Comparison of ENCODE assay signal across 12 mouse cellular contexts in genomic region chr1:36054182-36054966, GRCm38 (mm10). TPM values are rescaled to one million over a fixed set of nuclear protein-coding genes. Genes with fewer than 3 reads are reported as not detected.
A peak's percentile ranks its signal among the peaks of the same experiment; 100 is the strongest.
DNase-seq lines count a peak whose midpoint lies in the region; ATAC-seq and TF ChIP-seq lines count a peak whose summit lies in the region.
"Had no signal": no experiment of that assay in that cellular context is flagged by ENCODE, and none has a peak within 500 bp of the region (broad histone marks: within the 10 kb centered on the region; RNA-seq: fewer than 3 reads in every experiment).

No protein-coding gene starts in this region.

- no peaks in the 10 kb centered on the region for H3K27me3 ChIP-seq in midbrain, embryonic 11.5 days (ENCODE audit: control insufficient read depth, insufficient read depth, low read length)
- H3K27me3 ChIP-seq in midbrain, embryonic 16.5 days (ENCODE audit: control insufficient read depth, insufficient read depth, low read depth, low read length) = no peaks in the 10 kb centered on the region
- H3K27me3 ChIP-seq in forebrain, embryonic 13.5 days = 0 out of 2 replicates have a peak, but pooled peaks cover 3% of the 10 kb centered on the region
- H3K27me3 ChIP-seq in forebrain, postnatal 0 days (ENCODE audit: insufficient read depth, low read length) = no peaks in the 10 kb centered on the region
- H3K27me3 ChIP-seq: heart, embryonic 13.5 days; limb, embryonic 12.5 days had no signal

- no peak overlapping the region for H3K9ac ChIP-seq in midbrain, embryonic 11.5 days (ENCODE audit: low read length)
- H3K9ac ChIP-seq in midbrain, embryonic 16.5 days (ENCODE audit: low read depth, low read length) = no peak overlapping the region
- no peak overlapping the region for H3K9ac ChIP-seq in forebrain, embryonic 13.5 days
- H3K9ac ChIP-seq in forebrain, postnatal 0 days = no peak overlapping the region
- H3K9ac ChIP-seq: heart, embryonic 13.5 days; limb, embryonic 12.5 days had no signal

- H3K4me3 ChIP-seq in midbrain, embryonic 11.5 days (ENCODE audit: low read depth, low read length) = no peak overlapping the region
- no peak overlapping the region for H3K4me3 ChIP-seq in midbrain, embryonic 16.5 days (ENCODE audit: low read depth, low read length)
- H3K4me3 ChIP-seq in forebrain, embryonic 13.5 days = no peak overlapping the region
- no peak overlapping the region for H3K4me3 ChIP-seq in forebrain, postnatal 0 days (ENCODE audit: low read depth, low read length)
- H3K4me3 ChIP-seq: heart, embryonic 13.5 days; layer of hippocampus, adult 2 months; limb, embryonic 12.5 days had no signal

- H3K27ac ChIP-seq in midbrain, embryonic 11.5 days (ENCODE audit: low read depth, low read length) = no peak overlapping the region
- no peak overlapping the region for H3K27ac ChIP-seq in midbrain, embryonic 16.5 days (ENCODE audit: low read length)
- H3K27ac ChIP-seq in forebrain, embryonic 13.5 days = no peak overlapping the region
- H3K27ac ChIP-seq in forebrain, postnatal 0 days (ENCODE audit: low read depth, low read length) = no peak overlapping the region
- H3K27ac ChIP-seq: heart, embryonic 13.5 days; layer of hippocampus, adult 2 months; limb, embryonic 12.5 days; macrophage had no signal

- 85% methylated on average over 9 of the region's 9 CpGs for WGBS in midbrain, embryonic 11.5 days
- WGBS in midbrain, embryonic 16.5 days = 88% methylated on average over 9 of the region's 9 CpGs
- 88% methylated on average over 9 of the region's 9 CpGs for WGBS in forebrain, embryonic 13.5 days
- 87% methylated on average over 9 of the region's 9 CpGs for WGBS in forebrain, postnatal 0 days

- H3K4me1 ChIP-seq in midbrain, embryonic 11.5 days (ENCODE audit: control insufficient read depth, insufficient read depth, low read length) = no peaks in the 10 kb centered on the region
- no peaks in the 10 kb centered on the region for H3K4me1 ChIP-seq in midbrain, embryonic 16.5 days (ENCODE audit: control insufficient read depth, insufficient read depth, low read length)
- H3K4me1 ChIP-seq in forebrain, embryonic 13.5 days = peaks cover under 1% of the 10 kb centered on the region; the same call in 1 of the 2 replicates
- no peaks in the 10 kb centered on the region for H3K4me1 ChIP-seq in forebrain, postnatal 0 days (ENCODE audit: insufficient read depth)
- H3K4me1 ChIP-seq: limb, embryonic 12.5 days had no signal

- peak; percentile 53 for DNase-seq in midbrain, embryonic 11.5 days (ENCODE audit: low spot score, missing footprints)
- peak; percentile 89 for DNase-seq in R1 (ENCODE audit: low read depth, low spot score)
- peak; percentile 97 for DNase-seq in fat pad, adult 2 months (ENCODE audit: extremely low read depth, low read depth, low spot score)
- DNase-seq in forebrain, postnatal 0 days = no peak
- DNase-seq: adrenal gland, adult 8-10 months had no signal

- no peaks in the 10 kb centered on the region for H3K36me3 ChIP-seq in midbrain, embryonic 11.5 days (ENCODE audit: control insufficient read depth, insufficient read depth, low read length)
- no peaks in the 10 kb centered on the region for H3K36me3 ChIP-seq in midbrain, embryonic 16.5 days (ENCODE audit: control insufficient read depth, insufficient read depth, low read length)
- no peaks in the 10 kb centered on the region for H3K36me3 ChIP-seq in forebrain, embryonic 13.5 days (ENCODE audit: poor library complexity, severe bottlenecking)
- H3K36me3 ChIP-seq in forebrain, postnatal 0 days (ENCODE audit: insufficient read depth) = no peaks in the 10 kb centered on the region
- H3K36me3 ChIP-seq: heart, embryonic 13.5 days; limb, embryonic 12.5 days had no signal

- H3K9me3 ChIP-seq in midbrain, embryonic 11.5 days (ENCODE audit: control insufficient read depth, low read length) = no peaks in the 10 kb centered on the region
- no peaks in the 10 kb centered on the region for H3K9me3 ChIP-seq in midbrain, embryonic 16.5 days (replicated peaks; ENCODE audit: control insufficient read depth, low read length, poor library complexity, severe bottlenecking)
- H3K9me3 ChIP-seq in forebrain, embryonic 13.5 days (replicated peaks) = no peaks in the 10 kb centered on the region
- no peaks in the 10 kb centered on the region for H3K9me3 ChIP-seq in forebrain, postnatal 0 days (ENCODE audit: low read length)
- H3K9me3 ChIP-seq: heart, embryonic 13.5 days; limb, embryonic 12.5 days had no signal

- ATAC-seq in midbrain, embryonic 11.5 days (ENCODE audit: low FRiP score) = no peak
- ATAC-seq in midbrain, embryonic 16.5 days = no peak
- ATAC-seq in megakaryocyte-erythroid progenitor cell, adult 5-6 weeks (replicated peaks; ENCODE audit: low FRiP score, low TSS enrichment, poor library complexity, severe bottlenecking) = peak; percentile 99
- ATAC-seq in forebrain, embryonic 13.5 days = no peak
- ATAC-seq in forebrain, postnatal 0 days = no peak

- no peak for TF ChIP-seq CTCF in forebrain, postnatal 0 days (IDR thresholded peaks at IDR 0.05; ENCODE audit: low read depth)

- no peak overlapping the region for H3K4me2 ChIP-seq in midbrain, embryonic 11.5 days
- no peak overlapping the region for H3K4me2 ChIP-seq in midbrain, embryonic 16.5 days (ENCODE audit: low read length)
- no peak overlapping the region for H3K4me2 ChIP-seq in forebrain, embryonic 13.5 days
- no peak overlapping the region for H3K4me2 ChIP-seq in forebrain, postnatal 0 days (ENCODE audit: low read depth)
- H3K4me2 ChIP-seq: heart, embryonic 13.5 days; limb, embryonic 12.5 days had no signal

RNA-seq across cellular contexts. Expression of gene Hs6st1, which starts 13.8 kb away (rescaled TPM):
- 16.7 and 20.3 TPM in 2 replicates for polyA plus RNA-seq in midbrain, embryonic 11.5 days (2014; fragmentation: Nextera tagmentation; extraction: Ambion mirVana)
- polyA plus RNA-seq in midbrain, embryonic 16.5 days (2015; fragmentation: Nextera tagmentation; extraction: Ambion mirVana) = 9.4 and 10.8 TPM in 2 replicates
- 50.8 and 62.3 TPM in 2 replicates for total RNA-seq in megakaryocyte-erythroid progenitor cell, adult 5-6 weeks (2014; fragmentation: Nextera tagmentation)
- 18.3 and 30.2 TPM in 2 replicates for total RNA-seq in megakaryocyte-erythroid progenitor cell, adult 5-6 weeks (2017)
- 5.2 and 5.4 TPM in 2 replicates for polyA plus RNA-seq in forebrain, embryonic 13.5 days (2015; fragmentation: Nextera tagmentation; extraction: Ambion mirVana)
- total RNA-seq in forebrain, postnatal 0 days (2014; rRNA removed) = 52.5 and 61.1 TPM in 2 replicates
- polyA plus RNA-seq in forebrain, postnatal 0 days (2015; fragmentation: Nextera tagmentation; extraction: Ambion mirVana) = 13.9 and 16.6 TPM in 2 replicates
